Mouse (Mus musculus) spleen, embryonic (tissue): ENCODE results near the gene Tcaim.
"Not testable (repeated sequence)": the region's sequence is repeated elsewhere in the genome, so short reads cannot be mapped to it uniquely, and the experiment has no call there.

Experiments used
- CTCF ChIA-PET: fragments of 350-600 bp; sonication (Branson Sonifier 250); formaldehyde crosslinking; loops from one replicate; lab custom pipeline; 2022; lab: Charles Lee

Tcaim gene

GRCm38 (mm10) chr9:122854526-122854925 lies 49.2 kb downstream of the Tcaim start:
- CTCF ChIA-PET = no interaction called here

- CTCF ChIA-PET = not testable (repeated sequence)
These were observed 49.8 kb downstream of the Tcaim start for GRCm38 (mm10) chr9:122855141-122855540.

GRCm38 (mm10) chr9:122855617-122856016 lies 50.3 kb downstream of the Tcaim start:
- CTCF ChIA-PET = no interaction called here

- CTCF ChIA-PET = no interaction called here
These were observed 51.4 kb downstream of the Tcaim start for GRCm38 (mm10) chr9:122856716-122857115.

GRCm38 (mm10) chr9:122860752-122861151 lies 55.4 kb downstream of the Tcaim start:
- CTCF ChIA-PET = no interaction called here

GRCm38 (mm10) chr9:122863731-122864130 lies 58.4 kb downstream of the Tcaim start:
- CTCF ChIA-PET = interaction anchor here (0.5 kb wide), 1 partner anchor 1386 kb away, joined by 3 read pairs; no protein-coding TSS in a partner anchor

GRCm38 (mm10) chr9:122864848-122865247 lies 59.5 kb downstream of the Tcaim start:
- CTCF ChIA-PET = interaction anchor here (0.7 to 1.0 kb wide), 3 partner anchors 23 to 1956 kb away, joined by 3 to 4 read pairs (median 4); no protein-coding TSS in a partner anchor

GRCm38 (mm10) chr9:122865697-122866166 lies 60.4 kb downstream of the Tcaim start, which contains the start of gene Zfp445:
TSS of gene Zfp445 (minus strand) at chr9:122866006.
- CTCF ChIA-PET = interaction anchor here (0.7 to 1.0 kb wide), 3 partner anchors 22 to 1957 kb away, joined by 3 to 4 read pairs (median 4); no protein-coding TSS in a partner anchor

- CTCF ChIA-PET = no interaction called here
These were observed 60.9 kb downstream of the Tcaim start for GRCm38 (mm10) chr9:122866192-122866591.

GRCm38 (mm10) chr9:122872595-122872994 lies 67.3 kb downstream of the Tcaim start:
- CTCF ChIA-PET = no interaction called here

GRCm38 (mm10) chr9:122874653-122875052 lies 69.3 kb downstream of the Tcaim start:
- CTCF ChIA-PET = no interaction called here

GRCm38 (mm10) chr9:122875145-122875544 lies 69.8 kb downstream of the Tcaim start:
- CTCF ChIA-PET = no interaction called here

- CTCF ChIA-PET = no interaction called here
These were observed 80.0 kb downstream of the Tcaim start, which contains the start of gene Zkscan7 for GRCm38 (mm10) chr9:122885385-122885784. TSS of gene Zkscan7 (plus strand) at chr9:122885685.
